Mouse (Mus musculus) embryo, embryonic 9.5 days (tissue): Measurements from ENCODE around the gene Rapgefl1.
"Not testable (repeated sequence)": the region's sequence is repeated elsewhere in the genome, so short reads cannot be mapped to it uniquely, and the experiment has no call there.

Source experiments
- DNase-seq: peaks from one replicate; pipeline ENCODE4 v3.0.0-alpha.2; 2017; ENCODE audit errors: extremely low spot score

The Rapgefl1 gene

GRCm38 (mm10) chr11:98816706-98817239, 19.8 kb upstream of the Rapgefl1 start:
- no peak for DNase-seq

- DNase-seq = no peak
These were observed 15.6 kb upstream of the Rapgefl1 start for GRCm38 (mm10) chr11:98820968-98821367.

GRCm38 (mm10) chr11:98826071-98826470, 10.5 kb upstream of the Rapgefl1 start:
- DNase-seq = not testable (repeated sequence)

- DNase-seq = no peak
These were observed 8.7 kb upstream of the Rapgefl1 start for GRCm38 (mm10) chr11:98827877-98828276.

GRCm38 (mm10) chr11:98829091-98829775, 7.4 kb upstream of the Rapgefl1 start:
- no peak for DNase-seq

- no peak for DNase-seq
These were observed 6.7 kb upstream of the Rapgefl1 start for GRCm38 (mm10) chr11:98829875-98830274.

- DNase-seq = no peak
These were observed 1.3 kb upstream of the Rapgefl1 start for GRCm38 (mm10) chr11:98835296-98835695.

GRCm38 (mm10) chr11:98835725-98836124, 860 bp upstream of the Rapgefl1 start:
- DNase-seq = no peak

- no peak for DNase-seq
These were observed 457 bp upstream of the Rapgefl1 start for GRCm38 (mm10) chr11:98836128-98836527.

GRCm38 (mm10) chr11:98837231-98837704, 683 bp downstream of the Rapgefl1 start:
- peak; percentile 49 for DNase-seq

GRCm38 (mm10) chr11:98837917-98838316, 1.3 kb downstream of the Rapgefl1 start:
- DNase-seq = no peak

- DNase-seq = no peak
These were observed 1.9 kb downstream of the Rapgefl1 start for GRCm38 (mm10) chr11:98838512-98838911.

GRCm38 (mm10) chr11:98839402-98839801, 2.8 kb downstream of the Rapgefl1 start:
- DNase-seq = no peak

GRCm38 (mm10) chr11:98839897-98840296, 3.3 kb downstream of the Rapgefl1 start:
- no peak for DNase-seq

- no peak for DNase-seq
These were observed 9.4 kb downstream of the Rapgefl1 start for GRCm38 (mm10) chr11:98846016-98846415.

GRCm38 (mm10) chr11:98846865-98847604, 10.4 kb downstream of the Rapgefl1 start:
- DNase-seq = no peak

- peak; percentile 76 for DNase-seq
These were observed 12.8 kb downstream of the Rapgefl1 start for GRCm38 (mm10) chr11:98849196-98849894.

- peak; percentile 38 for DNase-seq
These were observed 13.8 kb downstream of the Rapgefl1 start for GRCm38 (mm10) chr11:98850100-98851093.

- DNase-seq = no peak
These were observed 17.5 kb downstream of the Rapgefl1 start for GRCm38 (mm10) chr11:98854116-98854515.

GRCm38 (mm10) chr11:98854659-98855058, 18.1 kb downstream of the Rapgefl1 start:
- DNase-seq = no peak
